ENCODE assay signal across 8 mouse cellular contexts in the genomic region with DNA sequence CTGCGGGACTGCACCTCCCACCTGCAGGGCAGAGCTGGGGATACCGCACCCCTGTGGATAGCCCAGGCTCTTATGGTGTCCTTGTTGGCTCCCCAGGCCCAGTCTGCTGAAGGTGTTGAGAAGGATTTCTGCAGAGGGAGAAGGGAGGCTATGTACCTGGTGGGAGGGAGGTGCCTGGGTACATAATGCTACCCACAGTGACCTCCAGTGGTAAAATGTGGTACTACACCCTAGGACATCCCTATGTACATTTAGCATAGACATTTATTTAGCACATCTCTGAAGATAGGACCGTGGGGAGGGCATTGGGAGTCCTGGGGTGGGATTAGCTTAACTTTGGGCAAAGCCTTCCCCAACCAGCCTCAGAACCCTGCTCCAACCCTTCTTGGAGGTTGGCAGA. TPM values are rescaled to one million over a fixed set of nuclear protein-coding genes. Genes with fewer than 3 reads are reported as not detected.
DNase-seq lines count a peak whose midpoint lies in the region; TF ChIP-seq lines count a peak whose summit lies in the region.

No protein-coding gene starts in this region.

- no peaks in the 10 kb centered on the region for H3K4me1 ChIP-seq in testis, adult 2 months (ENCODE audit: control insufficient read depth, insufficient read depth, low read length)

- no peaks in the 10 kb centered on the region for H3K27me3 ChIP-seq in testis, adult 2 months (ENCODE audit: control insufficient read depth, insufficient read depth, low read length)

- no peak overlapping the region for H3K27ac ChIP-seq in testis, adult 2 months (ENCODE audit: control insufficient read depth, insufficient read depth, low read depth, low read length)

- TF ChIP-seq CTCF in testis, adult 2 months (IDR thresholded peaks at IDR 0.05; ENCODE audit: control insufficient read depth, insufficient read depth, insufficient replicate concordance, low read depth, low read length) = peak; percentile 70; the same call in 1 of the 2 replicates

- intact Hi-C loops in gastrocnemius, postnatal 14 days (cut with DNase I; ENCODE audit: low total_unique reads) = loop anchor here (5.0 to 10.0 kb wide), 2 partner anchors 101 to 208 kb away; a partner anchor contains a TSS

- no peak overlapping the region for H3K4me3 ChIP-seq in testis, adult 2 months (ENCODE audit: control insufficient read depth, low read depth, low read length)

- no peaks in the 10 kb centered on the region for H3K36me3 ChIP-seq in testis, adult 2 months (ENCODE audit: control insufficient read depth, insufficient read depth, low read length)

- TF ChIP-seq POLR2A in testis, adult 2 months (IDR thresholded peaks at IDR 0.05; ENCODE audit: control insufficient read depth, low read depth, low read length) = no peak

- DNase-seq in gastrocnemius, adult 18-20 months (ENCODE audit: low spot score) = peak; percentile 62
- no peak for DNase-seq in gastrocnemius, postnatal 14 days
- peak; percentile 4 for DNase-seq in A20 (ENCODE audit: low read depth, low spot score)
- DNase-seq in brain, adult 2 months (ENCODE audit: low read depth, low spot score) = peak; percentile 55
- DNase-seq in heart, adult 9 months (ENCODE audit: low spot score in 2 of 2) = peak; percentile 24 to 47
- DNase-seq in kidney, postnatal 4 days = peak; percentile 63 to 70
- DNase-seq in lung, postnatal 10 days = peak; percentile 62

RNA-seq across cellular contexts. Expression of a gene that starts 28.5 kb away (rescaled TPM):
- under 1 TPM; 0.09 to 0.26 TPM for total RNA-seq in gastrocnemius, adult 18-20 months (2021)
- 1 to 10 TPM in 1 of 2 experiments, under 1 TPM in 1; 0.75 to 1.1 TPM for total RNA-seq in gastrocnemius, postnatal 14 days (2021)
- polyA plus RNA-seq in testis, adult 2 months (2012; rRNA removed) = 0.56 and 1.2 TPM in 2 replicates
